Mouse (Mus musculus) CH12.LX (cell line): ENCODE results near the gene 4930415O20Rik. TPM values are rescaled to one million over a fixed set of nuclear protein-coding genes. Genes with fewer than 3 reads are reported as not detected.

Source experiments
- DNase-seq: peaks from one replicate; pipeline ENCODE4 v3.0.0-alpha.2; 2013; ENCODE audit errors: extremely low read depth
- H3K27ac ChIP-seq: 2 replicates; pipeline ENCODE4 v1.5.1; 2012; ENCODE audit warnings: low read depth, mild to moderate bottlenecking, control low read depth, moderate library complexity; ENCODE audit not compliant: insufficient read depth
- H3K27me3 ChIP-seq: replicated peaks from 2 replicates; pipeline ENCODE3; 2012; ENCODE audit warnings: inconsistent platforms
- H3K36me3 ChIP-seq, 2 experiments: replicated peaks in 1 of 2; 2 replicates each; pipeline versions ENCODE3 to v1.6.1; 2012; ENCODE audit warnings: inconsistent platforms in 1 of 2, low read length in 1 of 2, mild to moderate bottlenecking in 1 of 2, mixed read lengths in 1 of 2, moderate library complexity in 1 of 2; ENCODE audit not compliant: control insufficient read depth in 1 of 2, insufficient read depth in 1 of 2
- H3K4me1 ChIP-seq, 2 experiments: 2 replicates each; pipeline ENCODE4 v1.6.1; 2012; ENCODE audit warnings: inconsistent platforms in 1 of 2, moderate library complexity in 1 of 2; ENCODE audit not compliant: insufficient read depth in 2 of 2, control insufficient read depth in 1 of 2
- H3K4me2 ChIP-seq: 2 replicates; pipeline ENCODE4 v1.6.1; 2012; ENCODE audit warnings: low read depth, mild to moderate bottlenecking, control low read depth; ENCODE audit not compliant: poor library complexity, insufficient read depth, severe bottlenecking
- H3K4me3 ChIP-seq, 3 experiments: fragments of 150-350 bp in 1 of 3; sonication (generic) in 1 of 3; replicated peaks in 1 of 3; 2 replicates each; pipeline versions ENCODE3 to v1.5.1; 2011 to 2012; ENCODE audit warnings: low read depth in 2 of 3, low read length in 2 of 3, mild to moderate bottlenecking in 2 of 3, moderate library complexity in 2 of 3, control low read depth in 1 of 3, improper control_type of control experiment in 1 of 3, inconsistent platforms in 1 of 3, mixed read lengths in 1 of 3; ENCODE audit not compliant: poor library complexity in 1 of 3
- H3K79me2 ChIP-seq: replicated peaks from 2 replicates; pipeline ENCODE4 v1.6.1; 2012; ENCODE audit warnings: mild to moderate bottlenecking, moderate library complexity; ENCODE audit not compliant: control insufficient read depth, poor library complexity, insufficient read depth, severe bottlenecking; ENCODE audit errors: extremely low read depth
- H3K9ac ChIP-seq: 2 replicates; pipeline ENCODE4 v1.6.1; 2012; ENCODE audit warnings: low read depth, mild to moderate bottlenecking, control low read depth, moderate library complexity; ENCODE audit not compliant: insufficient read depth
- H3K9me3 ChIP-seq: replicated peaks from 2 replicates; pipeline ENCODE3; 2012; ENCODE audit warnings: low read length, inconsistent platforms, mixed read lengths
- BHLHE40 ChIP-seq: IDR thresholded peaks from 2 replicates; pipeline ENCODE4 v1.6.1; 2011; ENCODE audit warnings: mild to moderate bottlenecking, low read depth, low read length, improper control_type of control experiment
- CHD1 ChIP-seq: IDR thresholded peaks from 2 replicates; pipeline ENCODE4 v1.6.1; 2012; ENCODE audit warnings: low read depth, low read length, improper control_type of control experiment, inconsistent platforms
- CHD2 ChIP-seq: IDR thresholded peaks from 2 replicates; pipeline ENCODE4 v1.6.1; 2011; ENCODE audit warnings: low read length, improper control_type of control experiment
- CTCF ChIP-seq, 2 experiments: IDR thresholded peaks in 1 of 2; conservative IDR thresholded peaks in 1 of 2; 2 replicates each; pipeline ENCODE4 v1.5.1; 2011 to 2012; ENCODE audit warnings: low read depth in 2 of 2, low read length in 2 of 2, improper control_type of control experiment in 1 of 2, inconsistent platforms in 1 of 2, mild to moderate bottlenecking in 1 of 2, moderate library complexity in 1 of 2
- ELF1 ChIP-seq: IDR thresholded peaks from 2 replicates; pipeline ENCODE4 v1.6.1; 2014; ENCODE audit warnings: low read depth, mild to moderate bottlenecking, inconsistent platforms, low read length, improper control_type of control experiment
- GABPA ChIP-seq: IDR thresholded peaks from 2 replicates; pipeline ENCODE4 v1.6.1; 2012; ENCODE audit warnings: low read depth, low read length, improper control_type of control experiment, inconsistent platforms; ENCODE audit not compliant: insufficient replicate concordance
- HCFC1 ChIP-seq: IDR thresholded peaks from 2 replicates; pipeline ENCODE4 v1.6.1; 2012; ENCODE audit warnings: low read depth, mild to moderate bottlenecking, inconsistent platforms, low read length, improper control_type of control experiment
- IRF4 ChIP-seq: IDR thresholded peaks from 2 replicates; pipeline ENCODE4 v1.6.1; 2014; ENCODE audit warnings: low read depth, mild to moderate bottlenecking, inconsistent platforms, low read length, improper control_type of control experiment
- JUN ChIP-seq: IDR thresholded peaks from 2 replicates; pipeline ENCODE4 v1.6.1; 2011; ENCODE audit warnings: low read depth, mild to moderate bottlenecking, low read length, improper control_type of control experiment, moderate library complexity; ENCODE audit not compliant: insufficient read depth
- JUND ChIP-seq: conservative IDR thresholded peaks from 2 replicates; pipeline ENCODE4 v1.6.1; 2011; ENCODE audit warnings: low read depth, low read length, improper control_type of control experiment
- KAT2A ChIP-seq: IDR thresholded peaks from 2 replicates; pipeline ENCODE4 v1.6.1; 2012; ENCODE audit warnings: low read length, improper control_type of control experiment, inconsistent platforms; ENCODE audit not compliant: insufficient replicate concordance
- MAX ChIP-seq: IDR thresholded peaks from 2 replicates; pipeline ENCODE4 v1.6.1; 2011; ENCODE audit warnings: low read length, improper control_type of control experiment
- MAZ ChIP-seq: IDR thresholded peaks from 2 replicates; pipeline ENCODE4 v1.6.1; 2012; ENCODE audit warnings: low read depth, mild to moderate bottlenecking, inconsistent platforms, low read length, improper control_type of control experiment, moderate library complexity
- MEF2A ChIP-seq: IDR thresholded peaks from 2 replicates; pipeline ENCODE4 v1.6.1; 2014; ENCODE audit warnings: low read depth, mild to moderate bottlenecking, inconsistent platforms, low read length, improper control_type of control experiment, borderline replicate concordance
- MXI1 ChIP-seq: IDR thresholded peaks from 2 replicates; pipeline ENCODE4 v1.6.1; 2011; ENCODE audit warnings: mild to moderate bottlenecking, low read depth, low read length, improper control_type of control experiment
- NRF1 ChIP-seq: IDR thresholded peaks from 2 replicates; pipeline ENCODE4 v1.6.1; 2014; ENCODE audit warnings: low read depth, mild to moderate bottlenecking, inconsistent platforms, low read length, improper control_type of control experiment, moderate library complexity
- POLR2A ChIP-seq: IDR thresholded peaks from 2 replicates; pipeline ENCODE4 v1.6.1; 2011; ENCODE audit warnings: low read depth, mild to moderate bottlenecking, improper control_type of control experiment, low read length
- RCOR1 ChIP-seq: conservative IDR thresholded peaks from 2 replicates; pipeline ENCODE4 v1.6.1; 2012; ENCODE audit warnings: low read depth, mild to moderate bottlenecking, inconsistent platforms, low read length, improper control_type of control experiment
- TBP ChIP-seq: conservative IDR thresholded peaks from 2 replicates; pipeline ENCODE4 v1.6.1; 2011; ENCODE audit warnings: low read depth, low read length, improper control_type of control experiment
- TCF12 ChIP-seq: IDR thresholded peaks from 2 replicates; pipeline ENCODE4 v1.6.1; 2014; ENCODE audit warnings: low read depth, mild to moderate bottlenecking, inconsistent platforms, low read length, improper control_type of control experiment
- UBTF ChIP-seq: IDR thresholded peaks from 2 replicates; pipeline ENCODE4 v1.6.1; 2012; ENCODE audit warnings: low read depth, mild to moderate bottlenecking, inconsistent platforms, low read length, improper control_type of control experiment, moderate library complexity
- USF1 ChIP-seq: IDR thresholded peaks from 2 replicates; pipeline ENCODE4 v1.6.1; 2014; ENCODE audit warnings: low read depth, mild to moderate bottlenecking, inconsistent platforms, low read length, improper control_type of control experiment
- USF2 ChIP-seq: conservative IDR thresholded peaks from 2 replicates; pipeline ENCODE4 v1.6.1; 2011; ENCODE audit warnings: low read depth, low read length, improper control_type of control experiment
- ZKSCAN1 ChIP-seq: IDR thresholded peaks from 2 replicates; pipeline ENCODE4 v1.6.1; 2012; ENCODE audit warnings: low read depth, inconsistent platforms, low read length, improper control_type of control experiment, borderline replicate concordance
- ZMIZ1 ChIP-seq: IDR thresholded peaks from 2 replicates; pipeline ENCODE4 v1.6.1; 2012; ENCODE audit warnings: low read depth, mild to moderate bottlenecking, inconsistent platforms, low read length, improper control_type of control experiment
- ZNF384 ChIP-seq: IDR thresholded peaks from 2 replicates; pipeline ENCODE4 v1.6.1; 2012; ENCODE audit warnings: low read depth, low read length, improper control_type of control experiment, inconsistent platforms
- dilution Hi-C: fragments of 300-500 bp; cut with MboI; formaldehyde crosslinking; loops from 2 replicates; pipeline ENCODE4 v1.14.3; 2020; ENCODE audit warnings: low sequenced_read_pairs; ENCODE audit not compliant: extremely low pct_unique_long_range_greater_than_20kb, extremely low pct_ligation_motif_present
- in situ Hi-C: fragments of 300-500 bp; cut with MboI; formaldehyde crosslinking; loops from 3 replicates; pipeline ENCODE4 v1.14.3; 2019; ENCODE audit warnings: low sequenced_read_pairs, low pct_ligation_motif_present, low pct_unique_long_range_greater_than_20kb, mixed read lengths
- polyA plus RNA-seq: library from polyadenylated mRNA; unstranded; fragments of >175 nt; gene quantifications from 2 replicates; pipeline ENCODE4 v1.2.1, GENCODE M21; 2012; ENCODE audit warnings: low read depth; ENCODE audit not compliant: insufficient read length
- total RNA-seq, 2 experiments: library from RNA; depleted of rRNA; stranded (reverse); fragments of 300-350 nt in 1 of 2; fragments of >200 nt in 1 of 2; gene quantifications; 2 replicates each; pipeline ENCODE4 v1.2.3; 2012 to 2014

4930415O20Rik gene
- total and polyA plus RNA-seq, 3 experiments, result not detected

- H3K9ac ChIP-seq, result no peak overlapping the region
- TF ChIP-seq MEF2A, result no peak
- TF ChIP-seq UBTF, result no peak
- no peak for TF ChIP-seq MAZ
- no peak for TF ChIP-seq CHD2
- H3K36me3 ChIP-seq, result no peaks in the 10 kb centered on the region
- H3K9me3 ChIP-seq, result no peaks in the 10 kb centered on the region
- no peaks in the 10 kb centered on the region for H3K79me2 ChIP-seq
- H3K27me3 ChIP-seq, result peaks cover 78% of the 10 kb centered on the region
- H3K4me2 ChIP-seq, result no peak overlapping the region
- peaks cover 10% of the 10 kb centered on the region in 2 experiments for H3K4me1 ChIP-seq
- DNase-seq, result no peak
- dilution Hi-C loops, result no loop called here
- in situ Hi-C loops, result no loop called here
- no peak overlapping the region for H3K27ac ChIP-seq
- H3K4me3 ChIP-seq, result no peak overlapping the region
Measured at GRCm38 (mm10) chr15:98591396-98591795, 20.6 kb downstream of the 4930415O20Rik start.

DNA sequence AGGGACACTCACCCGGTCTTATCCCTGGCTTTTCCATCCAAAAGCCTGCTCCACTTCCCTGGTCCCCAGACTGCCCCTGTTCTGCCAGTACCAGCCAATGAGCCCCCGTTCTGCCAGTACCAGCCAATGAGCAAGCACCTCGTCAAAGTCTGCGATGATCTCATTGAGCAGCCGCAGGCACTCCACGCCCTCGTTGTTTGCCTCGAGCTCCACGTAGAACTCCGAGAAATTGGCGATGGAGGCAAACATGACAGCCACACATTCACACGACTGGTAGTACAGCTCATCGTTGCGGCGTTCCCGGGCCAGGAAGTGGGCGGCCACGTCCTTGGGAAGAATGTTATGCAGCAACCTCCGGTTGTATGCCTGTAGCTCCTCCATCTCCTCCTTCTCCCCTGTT, 23.4 kb downstream of the 4930415O20Rik start:
- in situ Hi-C loops (no loop called here), dilution Hi-C loops (no loop called here)
- H3K27me3 ChIP-seq, result peaks cover 95% of the 10 kb centered on the region
- no peaks in the 10 kb centered on the region for H3K79me2 ChIP-seq
- no peaks in the 10 kb centered on the region for H3K36me3 ChIP-seq
- no peak overlapping the region for H3K27ac ChIP-seq
- no peak for DNase-seq
- H3K9me3 ChIP-seq, result no peaks in the 10 kb centered on the region
- peaks cover 16 to 18% of the 10 kb centered on the region in 2 experiments for H3K4me1 ChIP-seq
- no peak overlapping the region for H3K9ac ChIP-seq
- peak overlapping the region in 1 of 3 experiments; percentile 29 for H3K4me3 ChIP-seq
- peak overlapping the region; percentile 13 for H3K4me2 ChIP-seq
- peak; percentile 41; the same call in 1 of the 2 replicates for TF ChIP-seq NRF1
- no peak for TF ChIP-seq ZKSCAN1
- peak; percentile 27; the same call in 1 of the 2 replicates for TF ChIP-seq POLR2A
- TF ChIP-seq HCFC1, result no peak
- TF ChIP-seq JUN, result no peak
- no peak for TF ChIP-seq TCF12
- TF ChIP-seq MAZ, result no peak
- TF ChIP-seq ELF1, result peak; percentile 20; the same call in 1 of the 2 replicates
- 0 out of 2 replicates have a peak, but pooled peaks have one; percentile 30 for TF ChIP-seq MXI1
- 0 out of 2 replicates have a peak, but pooled peaks have one; percentile 47 for TF ChIP-seq MAX

DNA sequence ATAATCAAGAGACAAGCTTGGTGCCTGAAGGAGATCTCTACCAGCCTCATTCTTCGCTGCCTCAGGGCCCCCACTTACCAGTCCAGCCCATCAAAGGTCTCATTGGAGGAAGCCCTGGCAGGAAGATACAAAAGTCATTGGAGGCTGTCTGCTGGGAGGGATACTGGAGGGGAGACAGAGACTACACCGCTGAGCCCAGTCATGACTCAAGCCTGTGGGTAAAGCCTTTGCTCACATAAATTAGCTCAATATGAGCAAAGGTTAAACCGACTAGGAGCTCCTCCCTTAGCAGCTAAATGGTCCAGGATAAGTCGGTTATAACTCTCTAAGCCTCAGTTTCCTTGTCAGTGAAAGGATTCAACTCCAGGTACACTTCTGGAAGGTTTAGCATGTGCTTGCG, 24.2 kb downstream of the 4930415O20Rik start:
- Histone ChIP-seq H3K9me3 (no peaks in the 10 kb centered on the region), H3K27ac (no peak overlapping the region), H3K79me2 (no peaks in the 10 kb centered on the region), H3K36me3 (no peaks in the 10 kb centered on the region), H3K27me3 (peaks cover 94% of the 10 kb centered on the region), H3K9ac (no peak overlapping the region), H3K4me2 (no peak overlapping the region), H3K4me3 (no peak overlapping the region), H3K4me1 (peaks cover 17 to 18% of the 10 kb centered on the region in 2 experiments)
- TF ChIP-seq TBP (no peak), ELF1 (no peak), CHD1 (no peak), MAZ (no peak), NRF1 (no peak), CTCF (conservative IDR thresholded peaks at IDR 0.05 in 1 of 2, IDR thresholded peaks at IDR 0.05 in 1 of 2; ENCODE audit: low read depth in 2 of 2, low read length in 2 of 2) (no peak), ZMIZ1 (no peak), RCOR1 (no peak), KAT2A (no peak), UBTF (no peak), MAX (no peak), ZNF384 (no peak), JUND (no peak), GABPA (no peak), USF1 (no peak), BHLHE40 (no peak), IRF4 (no peak), USF2 (no peak), MEF2A (no peak)
- dilution Hi-C loops (no loop called here), in situ Hi-C loops (no loop called here)
- DNase-seq, result no peak
